Mouse (Mus musculus): ENCODE data around the gene Mta3. TPM values are rescaled to one million over a fixed set of nuclear protein-coding genes. Genes with fewer than 3 reads are reported as not detected.

Gene Mta3
- polyA plus RNA-seq (2014; fragmentation: Nextera tagmentation; extraction: Ambion mirVana) = 30.8 and 34.1 TPM in 2 replicates

- peaks cover 23% of the 10 kb centered on the region for H3K36me3 ChIP-seq (ENCODE audit: control insufficient read depth, insufficient read depth, low read length)
- H3K4me1 ChIP-seq (ENCODE audit: control insufficient read depth, insufficient read depth, low read length) = peaks cover 9% of the 10 kb centered on the region
- H3K4me2 ChIP-seq (ENCODE audit: low read depth, low read length) = peak within 1 kb of the TSS; percentile 56
- no peaks in the 10 kb centered on the region for H3K9me3 ChIP-seq (ENCODE audit: control insufficient read depth, low read length)
- peak within 1 kb of the TSS; percentile 94 for H3K27ac ChIP-seq (replicated peaks; ENCODE audit: low read depth, low read length)
- no peaks in the 10 kb centered on the region for H3K27me3 ChIP-seq (replicated peaks; ENCODE audit: control insufficient read depth, insufficient read depth, low read length)
- peak within 1 kb of the TSS; percentile 95 for H3K9ac ChIP-seq (ENCODE audit: low read depth, low read length)
- DNase-seq (ENCODE audit: low spot score) (peak; percentile 28), ATAC-seq (ENCODE audit: low read depth) (peak; percentile 64)
- peak within 1 kb of the TSS; percentile 89 for H3K4me3 ChIP-seq (ENCODE audit: low read depth, low read length)
- WGBS = no CpG with 5 or more reads among the region's 56 CpGs
Measured at GRCm38 (mm10) chr17:83706116-83706593, at the start of gene Mta3. TSS of gene Mta3 (plus strand) at chr17:83706163.

GRCm38 (mm10) chr17:83657375-83657774 lies 48.6 kb upstream of the Mta3 start:
- H3K9ac ChIP-seq (ENCODE audit: low read depth, low read length) = no peak overlapping the region
- H3K4me3 ChIP-seq (ENCODE audit: low read depth, low read length) = no peak overlapping the region
- no peaks in the 10 kb centered on the region for H3K4me1 ChIP-seq (ENCODE audit: control insufficient read depth, insufficient read depth, low read length)
- no peak for ATAC-seq (ENCODE audit: low read depth)
- H3K27ac ChIP-seq (replicated peaks; ENCODE audit: low read depth, low read length) = no peak overlapping the region
- H3K27me3 ChIP-seq (replicated peaks; ENCODE audit: control insufficient read depth, insufficient read depth, low read length) = no peaks in the 10 kb centered on the region
- no peak overlapping the region for H3K4me2 ChIP-seq (ENCODE audit: low read depth, low read length)
- no peaks in the 10 kb centered on the region for H3K36me3 ChIP-seq (ENCODE audit: control insufficient read depth, insufficient read depth, low read length)
- H3K9me3 ChIP-seq (ENCODE audit: control insufficient read depth, low read length) = no peaks in the 10 kb centered on the region
- WGBS = 67% methylated on average over 9 of the region's 9 CpGs
- DNase-seq (ENCODE audit: low spot score) = no peak

GRCm38 (mm10) chr17:83658943-83659342 lies 47.0 kb upstream of the Mta3 start:
- H3K9me3 ChIP-seq (ENCODE audit: control insufficient read depth, low read length) = 0 out of 2 replicates have a peak, but pooled peaks cover 8% of the 10 kb centered on the region
- H3K9ac ChIP-seq (ENCODE audit: low read depth, low read length) = no peak overlapping the region
- H3K4me3 ChIP-seq (ENCODE audit: low read depth, low read length) = no peak overlapping the region
- no peaks in the 10 kb centered on the region for H3K4me1 ChIP-seq (ENCODE audit: control insufficient read depth, insufficient read depth, low read length)
- WGBS = 81% methylated on average over 1 of the region's 1 CpGs
- no peak for DNase-seq (ENCODE audit: low spot score)
- H3K4me2 ChIP-seq (ENCODE audit: low read depth, low read length) = no peak overlapping the region
- H3K27ac ChIP-seq (replicated peaks; ENCODE audit: low read depth, low read length) = no peak overlapping the region
- ATAC-seq (ENCODE audit: low read depth) = no peak
- H3K36me3 ChIP-seq (ENCODE audit: control insufficient read depth, insufficient read depth, low read length) = no peaks in the 10 kb centered on the region
- no peaks in the 10 kb centered on the region for H3K27me3 ChIP-seq (replicated peaks; ENCODE audit: control insufficient read depth, insufficient read depth, low read length)

DNA sequence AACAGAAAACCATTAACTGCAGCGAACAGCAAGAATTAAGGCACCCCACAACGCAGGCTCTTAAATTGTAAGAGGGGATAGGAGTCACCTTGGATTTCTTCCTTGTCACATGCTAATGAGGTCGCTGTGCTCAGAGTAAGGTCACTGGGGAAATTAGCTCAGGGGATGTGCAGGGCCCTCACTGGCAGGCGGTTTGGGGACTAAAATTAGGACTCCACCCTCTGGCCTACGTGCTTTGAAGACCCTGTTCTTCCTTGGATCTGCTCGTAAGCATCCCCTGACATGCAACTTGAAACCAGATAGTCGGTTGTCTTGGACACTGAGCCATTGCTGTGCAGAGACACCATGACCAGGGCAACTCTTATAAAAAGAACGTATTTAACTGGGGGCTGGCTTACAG lies 41.2 kb upstream of the Mta3 start:
- no peak for ATAC-seq (ENCODE audit: low read depth)
- H3K9me3 ChIP-seq (ENCODE audit: control insufficient read depth, low read length) = 0 out of 2 replicates have a peak, but pooled peaks cover 8% of the 10 kb centered on the region
- DNase-seq (ENCODE audit: low spot score) = no peak
- H3K9ac ChIP-seq (ENCODE audit: low read depth, low read length) = no peak overlapping the region
- 36% methylated on average over 8 of the region's 8 CpGs for WGBS
- no peaks in the 10 kb centered on the region for H3K27me3 ChIP-seq (replicated peaks; ENCODE audit: control insufficient read depth, insufficient read depth, low read length)
- no peaks in the 10 kb centered on the region for H3K36me3 ChIP-seq (ENCODE audit: control insufficient read depth, insufficient read depth, low read length)
- no peaks in the 10 kb centered on the region for H3K4me1 ChIP-seq (ENCODE audit: control insufficient read depth, insufficient read depth, low read length)
- H3K27ac ChIP-seq (replicated peaks; ENCODE audit: low read depth, low read length) = no peak overlapping the region
- H3K4me2 ChIP-seq (ENCODE audit: low read depth, low read length) = no peak overlapping the region
- H3K4me3 ChIP-seq (ENCODE audit: low read depth, low read length) = no peak overlapping the region

DNA sequence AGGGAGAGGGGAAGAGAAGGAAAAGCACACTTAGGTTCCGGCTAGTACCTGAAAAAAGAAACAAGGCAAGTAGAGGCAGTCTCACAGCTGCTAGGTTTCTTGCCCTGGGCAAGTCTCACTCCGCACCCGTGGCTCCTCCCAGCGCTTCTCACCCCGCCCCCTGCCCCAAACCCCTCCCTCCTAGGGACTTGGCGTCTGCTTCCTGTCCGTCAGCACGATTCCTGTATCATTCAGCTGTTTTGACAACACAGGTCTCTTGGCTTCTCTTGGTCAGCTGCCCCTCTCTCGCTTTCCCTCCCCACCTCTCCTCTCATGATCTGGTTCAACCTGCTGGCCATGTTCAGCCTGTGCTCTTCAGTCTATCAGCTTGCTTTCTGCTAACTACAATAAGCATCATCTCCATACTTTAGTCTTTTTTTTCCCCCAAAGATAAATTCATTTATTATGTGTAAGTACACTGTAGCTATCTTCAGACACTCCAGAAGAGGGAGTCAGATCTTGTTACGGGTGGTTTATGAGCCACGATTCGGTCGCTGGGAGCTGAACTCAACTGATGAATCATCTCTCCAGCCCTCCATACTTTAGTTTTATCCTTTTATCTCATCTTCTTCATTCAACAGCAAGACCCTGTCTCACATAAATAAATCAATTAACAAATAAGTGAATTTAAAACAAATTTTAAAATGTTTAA lies 39.2 kb upstream of the Mta3 start:
- DNase-seq (ENCODE audit: low spot score) (no peak), ATAC-seq (ENCODE audit: low read depth) (no peak)
- Histone ChIP-seq H3K9ac (ENCODE audit: low read depth, low read length) (no peak overlapping the region), H3K4me3 (ENCODE audit: low read depth, low read length) (no peak overlapping the region), H3K27ac (replicated peaks; ENCODE audit: low read depth, low read length) (no peak overlapping the region), H3K4me2 (ENCODE audit: low read depth, low read length) (no peak overlapping the region), H3K9me3 (ENCODE audit: control insufficient read depth, low read length) (0 out of 2 replicates have a peak, but pooled peaks cover 8% of the 10 kb centered on the region), H3K4me1 (ENCODE audit: control insufficient read depth, insufficient read depth, low read length) (no peaks in the 10 kb centered on the region), H3K27me3 (replicated peaks; ENCODE audit: control insufficient read depth, insufficient read depth, low read length) (no peaks in the 10 kb centered on the region), H3K36me3 (ENCODE audit: control insufficient read depth, insufficient read depth, low read length) (no peaks in the 10 kb centered on the region)
- 73% methylated on average over 9 of the region's 13 CpGs for WGBS

DNA sequence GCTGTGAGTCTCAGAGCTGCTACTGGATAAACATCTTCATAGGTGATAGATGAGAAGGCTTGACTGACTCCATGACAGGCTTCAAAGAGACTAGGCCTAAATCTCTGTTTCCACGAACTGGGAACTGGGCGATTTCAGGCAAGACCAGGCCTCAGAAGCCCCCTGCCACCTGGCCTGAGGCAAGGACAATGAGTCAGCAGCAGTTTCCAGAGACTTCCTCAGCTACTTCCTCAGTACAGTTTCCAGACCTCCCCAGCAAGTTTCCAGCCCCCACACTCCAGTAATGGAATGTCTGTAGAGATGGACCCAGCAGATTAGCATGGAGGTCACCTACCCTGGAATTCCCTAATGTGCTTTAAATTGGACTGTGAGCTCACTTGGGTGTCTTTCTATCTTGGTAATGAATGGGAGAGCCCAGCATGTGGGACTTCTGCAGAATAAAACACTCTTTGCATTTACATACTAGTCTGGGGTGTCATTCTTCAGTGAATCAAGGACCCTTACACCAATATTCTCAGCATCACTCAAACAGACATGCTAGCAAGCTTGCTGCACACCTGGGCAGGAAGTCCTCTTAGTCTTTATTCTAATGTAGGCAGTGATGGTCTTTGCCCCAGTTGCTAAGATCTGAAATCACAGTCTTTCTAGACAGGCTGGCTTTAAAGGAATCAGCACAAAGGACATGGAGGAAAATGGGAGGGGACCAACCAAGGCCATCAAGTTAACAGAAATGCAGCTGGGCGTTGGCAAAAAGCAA lies 37.9 kb upstream of the Mta3 start:
- WGBS = 77% methylated on average over 3 of the region's 3 CpGs
- DNase-seq (ENCODE audit: low spot score) (no peak), ATAC-seq (ENCODE audit: low read depth) (no peak)
- Histone ChIP-seq H3K27ac (replicated peaks; ENCODE audit: low read depth, low read length) (no peak overlapping the region), H3K4me3 (ENCODE audit: low read depth, low read length) (no peak overlapping the region), H3K9ac (ENCODE audit: low read depth, low read length) (no peak overlapping the region), H3K27me3 (replicated peaks; ENCODE audit: control insufficient read depth, insufficient read depth, low read length) (no peaks in the 10 kb centered on the region), H3K36me3 (ENCODE audit: control insufficient read depth, insufficient read depth, low read length) (no peaks in the 10 kb centered on the region), H3K9me3 (ENCODE audit: control insufficient read depth, low read length) (0 out of 2 replicates have a peak, but pooled peaks cover 5% of the 10 kb centered on the region), H3K4me1 (ENCODE audit: control insufficient read depth, insufficient read depth, low read length) (no peaks in the 10 kb centered on the region), H3K4me2 (ENCODE audit: low read depth, low read length) (no peak overlapping the region)

- Histone ChIP-seq H3K4me1 (ENCODE audit: control insufficient read depth, insufficient read depth, low read length) (no peaks in the 10 kb centered on the region), H3K9ac (ENCODE audit: low read depth, low read length) (no peak overlapping the region), H3K9me3 (ENCODE audit: control insufficient read depth, low read length) (no peaks in the 10 kb centered on the region), H3K27me3 (replicated peaks; ENCODE audit: control insufficient read depth, insufficient read depth, low read length) (no peaks in the 10 kb centered on the region), H3K27ac (replicated peaks; ENCODE audit: low read depth, low read length) (no peak overlapping the region), H3K4me3 (ENCODE audit: low read depth, low read length) (no peak overlapping the region), H3K36me3 (ENCODE audit: control insufficient read depth, insufficient read depth, low read length) (no peaks in the 10 kb centered on the region), H3K4me2 (ENCODE audit: low read depth, low read length) (no peak overlapping the region)
- DNase-seq (ENCODE audit: low spot score) (no peak), ATAC-seq (ENCODE audit: low read depth) (no peak)
- WGBS = 82% methylated on average over 4 of the region's 4 CpGs
Measured at GRCm38 (mm10) chr17:83672685-83673084, 33.3 kb upstream of the Mta3 start.

- no peak overlapping the region for H3K4me3 ChIP-seq (ENCODE audit: low read depth, low read length)
- H3K36me3 ChIP-seq (ENCODE audit: control insufficient read depth, insufficient read depth, low read length) = no peaks in the 10 kb centered on the region
- no peaks in the 10 kb centered on the region for H3K4me1 ChIP-seq (ENCODE audit: control insufficient read depth, insufficient read depth, low read length)
- 87% methylated on average over 1 of the region's 1 CpGs for WGBS
- DNase-seq (ENCODE audit: low spot score) (no peak), ATAC-seq (ENCODE audit: low read depth) (no peak)
- H3K4me2 ChIP-seq (ENCODE audit: low read depth, low read length) = no peak overlapping the region
- no peaks in the 10 kb centered on the region for H3K27me3 ChIP-seq (replicated peaks; ENCODE audit: control insufficient read depth, insufficient read depth, low read length)
- no peaks in the 10 kb centered on the region for H3K9me3 ChIP-seq (ENCODE audit: control insufficient read depth, low read length)
- no peak overlapping the region for H3K9ac ChIP-seq (ENCODE audit: low read depth, low read length)
- H3K27ac ChIP-seq (replicated peaks; ENCODE audit: low read depth, low read length) = no peak overlapping the region
Measured at GRCm38 (mm10) chr17:83677370-83677769, 28.6 kb upstream of the Mta3 start.

All from embryonic facial prominence, embryonic 14.5 days (tissue).